15 mouse cellular contexts compared by ENCODE assay signal in genomic region chr5:136833053-136833452, GRCm38 (mm10). TPM values are rescaled to one million over a fixed set of nuclear protein-coding genes. Genes with fewer than 3 reads are reported as not detected.
"Had no signal": no experiment of that assay in that cellular context is flagged by ENCODE, and none has a peak within 500 bp of the region (broad histone marks: within the 10 kb centered on the region; RNA-seq: fewer than 3 reads in every experiment).

No protein-coding gene starts in this region.

- H3K27me3 ChIP-seq: limb, embryonic 13.5 days; liver, embryonic 13.5 days; lung, embryonic 15.5 days had no signal

- ATAC-seq: inflammation-experienced regulatory T-cells, adult 6 months; midbrain, embryonic 16.5 days had no signal

- H3K27ac ChIP-seq: layer of hippocampus, adult 2 months; limb, embryonic 10.5 days; limb, embryonic 13.5 days; liver, embryonic 13.5 days; lung, embryonic 15.5 days; midbrain, embryonic 10.5 days had no signal

- H3K36me3 ChIP-seq: liver, embryonic 13.5 days; lung, embryonic 15.5 days; midbrain, embryonic 10.5 days had no signal

- H3K9me3 ChIP-seq: limb, embryonic 10.5 days; limb, embryonic 13.5 days; liver, embryonic 13.5 days; lung, embryonic 15.5 days; midbrain, embryonic 10.5 days had no signal

- DNase-seq: kidney, adult 11 months; kidney, adult 9 months; kidney, postnatal 25 days; layer of hippocampus, adult 9-11 months; liver; liver, embryonic 13.5 days; thymus, postnatal 36 days had no signal

- H3K9ac ChIP-seq: limb, embryonic 13.5 days; liver, embryonic 13.5 days; lung, embryonic 15.5 days had no signal

- H3K4me1 ChIP-seq: liver, embryonic 13.5 days; lung, embryonic 15.5 days; megakaryocyte, embryonic 14.5 days; midbrain, embryonic 10.5 days had no signal

- H3K4me3 ChIP-seq: layer of hippocampus, adult 2 months; limb, embryonic 10.5 days; limb, embryonic 13.5 days; liver, embryonic 13.5 days; lung, embryonic 15.5 days; megakaryocyte, embryonic 14.5 days; midbrain, embryonic 10.5 days had no signal

- H3K4me2 ChIP-seq: limb, embryonic 13.5 days; liver, embryonic 13.5 days; lung, embryonic 15.5 days had no signal

RNA-seq across cellular contexts. Expression of gene Col26a1, which starts 50.0 kb away (rescaled TPM):
- polyA plus RNA-seq: inflammation-experienced regulatory T-cells, adult 6 months had no signal
